Mouse (Mus musculus): ENCODE measurements at regions not wholly inside any gene's neighbourhood (a gene's known extent, or its start where the extent isn't known, plus 50 kb on each side); places are given as distances from the start of the nearest gene placed in this dataset.

DNA sequence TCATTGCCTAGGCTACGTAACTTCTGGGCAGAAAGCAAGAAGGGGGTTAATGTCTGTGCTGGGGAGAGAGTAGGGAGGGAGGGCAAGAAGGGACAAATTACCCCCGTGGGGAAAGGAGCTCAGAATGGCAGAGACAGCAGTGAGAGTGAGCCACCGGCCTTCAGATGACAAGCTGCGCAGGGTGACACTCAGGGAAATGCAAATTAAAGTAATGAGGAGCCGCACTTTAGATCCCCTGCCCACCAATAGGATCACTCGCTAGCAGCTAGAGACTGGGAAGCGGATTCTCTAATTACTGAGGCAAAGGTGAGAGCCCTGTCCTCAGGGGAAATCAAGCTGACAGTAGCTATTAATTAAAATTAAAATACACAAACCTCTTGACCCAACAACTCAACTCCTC lies 202.5 kb downstream of the Arhgef10l start:
- no peak for DNase-seq (ENCODE audit: low spot score in 2 of 2)

DNA sequence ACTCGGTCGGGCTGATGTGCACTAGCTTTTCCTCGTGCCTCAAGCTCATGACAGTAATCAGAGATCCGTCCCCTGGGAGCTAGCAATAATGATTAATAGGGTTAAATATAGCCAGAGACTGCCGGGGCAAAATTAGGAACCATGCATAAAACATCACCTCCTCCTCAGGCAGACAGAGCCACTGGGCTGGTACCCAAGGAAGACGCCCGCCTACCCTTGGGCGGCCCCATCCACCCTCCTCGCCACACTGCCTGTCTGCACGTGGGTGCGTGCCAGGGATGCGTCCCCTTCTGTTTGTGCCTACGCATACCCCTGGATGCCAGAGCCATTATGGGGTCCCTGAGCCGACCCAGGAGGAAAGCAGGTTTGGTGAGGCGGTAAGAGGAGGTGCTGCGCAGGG lies 204.5 kb downstream of the Arhgef10l start:
- DNase-seq (ENCODE audit: low spot score in 2 of 2): no peak

DNA sequence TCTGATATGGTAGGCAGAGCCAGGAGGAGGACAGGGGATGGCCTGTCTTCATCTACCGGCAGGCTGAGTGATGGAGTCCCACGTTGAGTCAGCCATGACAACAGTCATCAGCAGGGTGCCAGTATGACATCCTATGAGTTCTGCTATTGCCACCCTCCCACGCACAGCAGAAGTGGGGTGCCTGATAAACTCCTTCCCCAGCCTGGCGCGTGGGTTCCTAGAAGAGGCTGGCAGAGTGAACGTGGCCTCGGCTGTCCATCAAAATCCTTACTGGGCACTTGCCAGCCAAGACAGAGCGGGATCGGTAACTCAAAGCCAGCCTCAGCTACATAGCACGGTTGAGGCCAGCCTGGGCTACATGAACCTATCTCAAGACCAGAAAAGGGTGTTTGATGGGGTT lies 202.5 kb upstream of the Igsf21 start:
- no peak for DNase-seq (ENCODE audit: low spot score in 2 of 2)

GRCm38 (mm10) chr4:140446455-140446854 lies 199.9 kb upstream of the Igsf21 start:
- no peak for DNase-seq (ENCODE audit: low spot score in 2 of 2)

- DNase-seq (ENCODE audit: low spot score in 2 of 2): no peak
These were observed 199.3 kb upstream of the Igsf21 start for GRCm38 (mm10) chr4:140445931-140446330.

- no peak for DNase-seq (ENCODE audit: low spot score in 2 of 2)
These were observed 196.6 kb upstream of the Igsf21 start for GRCm38 (mm10) chr4:140443221-140443620.

GRCm38 (mm10) chr4:140441805-140442204 lies 195.2 kb upstream of the Igsf21 start:
- DNase-seq (ENCODE audit: low spot score in 2 of 2): no peak

- peak in 1 of 2 experiments; percentile 44 for DNase-seq (ENCODE audit: low spot score in 2 of 2)
These were observed 193.3 kb upstream of the Igsf21 start for GRCm38 (mm10) chr4:140439856-140440255.

- no peak for DNase-seq (ENCODE audit: low spot score in 2 of 2)
These were observed 189.4 kb upstream of the Igsf21 start for GRCm38 (mm10) chr4:140436030-140436429.

DNA sequence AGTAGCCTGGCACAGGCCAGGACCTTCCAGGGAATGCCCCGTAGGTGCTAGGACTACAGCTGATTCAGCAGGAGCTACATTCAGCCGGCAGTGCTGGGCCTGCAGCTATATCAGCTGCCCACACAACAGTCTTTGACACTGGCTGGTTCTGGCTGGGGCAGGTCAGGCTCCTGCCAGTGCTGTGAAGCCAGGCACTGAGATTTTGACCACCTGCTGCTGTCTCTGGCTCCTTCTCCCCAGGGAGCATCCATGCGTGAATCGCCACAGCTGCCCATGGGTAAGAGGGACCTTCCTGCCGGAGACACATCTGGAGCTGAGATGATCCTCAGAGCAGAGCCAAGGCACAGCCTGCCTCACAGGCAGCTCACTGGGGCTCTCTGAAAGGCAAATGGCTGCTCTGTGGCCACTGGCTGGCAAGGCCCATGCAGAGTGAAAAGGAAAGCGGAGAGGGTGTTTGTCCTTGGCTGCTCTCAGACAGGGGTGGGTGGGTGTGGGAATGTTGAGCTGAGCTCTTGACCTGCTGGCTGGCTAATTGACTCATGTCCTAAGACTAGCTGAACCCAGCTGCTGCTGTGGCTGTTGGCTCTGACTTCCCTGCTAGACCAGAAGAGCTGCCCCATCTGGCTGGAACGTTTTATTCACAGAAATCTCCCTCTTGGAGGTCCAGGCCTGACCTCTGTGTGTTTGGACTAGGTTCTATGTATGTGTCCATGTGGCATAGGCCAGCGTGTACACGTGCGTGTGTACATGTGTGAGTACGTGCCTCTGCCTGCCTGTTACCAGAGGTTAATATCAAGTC lies 187.4 kb upstream of the Igsf21 start:
- DNase-seq (ENCODE audit: low spot score in 2 of 2): peak in 1 of 2 experiments; percentile 41

DNA sequence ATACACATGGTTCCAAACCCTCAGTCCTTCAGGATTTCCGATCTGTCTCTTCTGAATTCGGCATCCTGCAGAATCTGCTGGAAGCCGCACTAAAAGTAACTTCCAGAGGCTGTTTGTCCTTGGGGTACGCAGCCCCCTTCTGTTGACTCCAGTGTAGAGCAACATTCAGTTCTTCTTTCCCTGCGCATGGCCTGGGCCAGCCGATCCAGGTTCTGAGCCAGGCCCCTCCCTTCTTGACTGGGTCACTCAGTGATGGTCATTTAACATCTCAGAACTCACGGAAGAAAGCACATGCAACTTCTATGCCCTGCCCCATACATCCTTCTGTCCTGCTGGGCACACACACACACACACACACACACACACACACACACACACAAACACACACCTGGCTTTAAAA lies 185.5 kb upstream of the Igsf21 start:
- no peak for DNase-seq (ENCODE audit: low spot score in 2 of 2)

DNA sequence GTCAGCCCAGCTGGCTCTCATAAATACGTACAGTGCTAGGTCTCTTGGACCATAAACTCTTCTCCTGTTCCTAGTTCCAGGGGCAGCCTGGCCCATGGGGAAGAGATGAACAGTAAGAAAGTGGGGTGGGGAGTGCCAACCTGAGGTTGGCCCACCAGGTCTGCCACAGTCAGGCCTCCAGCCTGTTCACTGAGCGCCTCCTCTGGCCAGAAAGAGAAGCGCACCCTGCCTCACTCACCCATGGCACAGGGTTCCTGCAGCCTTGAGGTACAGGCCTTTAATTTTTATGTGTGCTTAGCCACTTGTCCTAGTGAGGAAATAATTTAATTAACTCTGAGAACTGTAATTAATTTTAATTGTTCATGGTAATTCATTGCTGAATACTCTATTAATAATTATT lies 180.5 kb upstream of the Igsf21 start:
- no peak for DNase-seq (ENCODE audit: low spot score in 2 of 2)

DNA sequence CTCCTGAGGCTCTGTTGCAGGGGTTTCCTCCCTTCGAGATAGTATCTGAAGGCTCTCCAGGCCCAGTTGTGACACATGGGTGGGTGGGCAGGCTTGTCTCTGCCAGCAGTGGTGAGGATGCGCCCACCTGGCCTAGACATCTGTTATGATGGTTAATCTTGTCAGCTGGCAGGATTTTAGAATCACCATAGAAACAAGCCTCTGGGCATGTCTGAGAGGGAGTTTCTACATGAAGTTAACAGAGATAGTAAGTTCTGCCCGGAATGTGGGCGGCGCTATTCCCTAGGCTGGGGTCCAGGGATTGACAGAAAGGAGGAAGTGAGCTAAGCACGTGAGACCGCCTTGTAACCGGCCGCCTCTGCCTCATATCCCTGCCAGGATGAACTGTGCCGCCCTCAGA lies 177.2 kb upstream of the Igsf21 start:
- DNase-seq (ENCODE audit: low spot score in 2 of 2): no peak

DNA sequence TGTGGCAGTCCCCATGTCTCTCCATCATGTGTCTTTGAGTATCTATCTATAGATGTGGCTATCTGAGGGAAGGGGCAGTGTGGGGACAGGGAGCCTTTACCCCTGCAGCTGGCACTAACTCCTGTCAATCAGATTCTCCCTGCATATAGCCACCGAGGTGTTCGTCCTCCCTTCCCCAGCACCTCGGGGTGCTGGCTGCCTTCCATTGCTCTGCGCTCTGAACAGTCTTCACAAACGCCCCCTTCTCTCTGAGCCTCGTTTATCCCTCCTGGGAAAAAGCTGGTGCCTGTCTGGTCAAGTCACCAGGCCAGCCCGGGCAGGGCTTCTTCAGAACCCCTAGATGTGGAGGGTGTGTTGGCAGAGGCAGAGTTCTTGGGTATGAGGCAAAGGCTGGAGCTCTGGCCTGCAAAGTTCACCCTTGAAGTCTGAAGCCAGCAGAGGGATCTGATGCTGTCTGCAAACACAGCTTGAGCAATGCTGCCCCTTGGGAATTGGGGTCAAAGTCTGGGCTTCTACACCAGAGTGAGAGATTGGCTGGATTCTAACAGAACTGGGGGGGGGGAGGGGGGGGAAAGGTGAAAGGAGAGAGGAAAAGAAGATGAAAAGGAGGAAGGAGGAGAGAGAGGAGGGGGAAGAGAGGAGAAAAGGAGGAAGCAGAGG lies 175.5 kb upstream of the Igsf21 start:
- peak in 1 of 2 experiments; percentile 11 for DNase-seq (ENCODE audit: low spot score in 2 of 2)

DNA sequence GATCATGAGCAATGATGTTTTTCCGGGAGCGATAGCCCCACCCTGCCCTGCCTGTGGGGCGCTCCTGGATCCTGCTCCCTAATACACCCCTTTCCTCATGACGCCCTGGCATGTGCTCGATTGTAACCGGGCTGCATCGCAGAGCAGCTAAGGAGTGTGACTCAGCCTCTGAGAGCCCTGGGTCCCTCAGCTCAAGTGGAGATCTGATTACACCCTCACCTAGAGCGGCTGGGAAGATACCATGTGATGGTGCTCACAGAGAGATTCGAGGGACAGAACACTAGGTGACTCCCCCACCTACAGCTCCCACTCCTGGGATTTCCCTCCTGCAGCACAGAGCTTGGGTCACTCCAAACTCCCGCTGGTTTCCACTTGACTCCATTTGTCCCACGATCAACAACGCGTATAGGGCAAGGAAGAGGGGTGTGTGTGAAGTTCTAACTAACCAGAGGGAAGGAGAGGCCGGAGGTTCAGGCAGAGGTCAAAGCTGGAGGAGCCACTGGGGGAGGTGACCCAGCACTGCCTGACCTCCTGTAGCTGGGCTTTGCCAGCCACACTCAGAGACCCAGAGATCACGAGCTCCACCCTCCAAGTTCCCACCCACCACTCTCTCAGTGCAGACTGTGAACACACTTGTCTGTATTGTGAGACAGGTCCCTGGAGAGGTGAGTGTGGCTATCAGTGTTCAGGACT lies 173.3 kb upstream of the Igsf21 start:
- DNase-seq (ENCODE audit: low spot score in 2 of 2): no peak

DNA sequence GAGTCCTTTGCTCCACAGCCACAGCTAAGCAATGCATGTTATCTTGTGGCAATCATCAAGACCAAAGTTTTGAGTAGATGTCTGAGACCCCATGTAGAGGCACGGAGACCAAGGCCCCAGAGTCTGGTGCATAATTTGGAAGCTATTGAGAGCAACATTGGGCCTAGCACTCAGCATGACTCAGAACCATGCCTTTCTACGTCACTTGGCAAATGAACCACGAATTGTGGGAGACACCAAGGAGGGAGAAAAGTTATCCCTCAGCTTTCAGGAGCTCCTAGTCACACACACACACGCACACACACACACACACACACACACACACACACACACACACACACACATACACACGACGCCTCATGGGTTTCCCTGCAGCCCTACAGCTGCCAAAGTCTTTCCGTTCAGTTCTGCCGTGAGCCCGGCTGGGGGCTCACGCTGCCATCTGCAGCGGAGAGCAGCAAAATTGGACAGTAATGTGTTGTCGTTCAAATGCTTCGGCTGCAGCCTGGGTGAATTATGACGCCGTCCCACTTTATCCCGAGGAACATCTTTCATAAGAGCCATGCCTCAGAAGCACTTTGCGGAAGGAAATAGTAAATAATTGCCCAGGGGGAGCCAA lies 165.8 kb upstream of the Igsf21 start:
- no peak for DNase-seq (ENCODE audit: low spot score in 2 of 2)

GRCm38 (mm10) chr4:140408446-140408845 lies 161.9 kb upstream of the Igsf21 start:
- no peak for DNase-seq (ENCODE audit: low spot score in 2 of 2)

DNA sequence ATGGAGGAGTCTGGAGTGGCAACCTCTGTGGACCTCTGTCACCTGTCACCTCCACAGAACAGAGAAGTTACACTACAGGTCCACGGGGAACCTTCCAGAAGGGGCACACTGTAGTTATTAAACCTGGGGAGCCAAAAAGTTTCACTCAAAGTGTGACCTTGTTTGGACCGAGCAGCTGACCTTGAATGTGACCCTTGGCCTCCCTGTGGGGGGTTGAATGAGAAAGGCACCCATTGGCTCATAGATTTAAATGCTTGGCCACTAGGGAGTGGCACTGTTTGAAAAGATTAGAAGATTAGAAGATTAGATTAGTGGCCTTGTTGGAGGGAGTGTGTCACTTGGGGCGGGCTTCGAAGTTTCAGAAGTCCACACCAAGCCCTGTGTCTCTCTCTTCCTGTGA lies 160.3 kb upstream of the Igsf21 start:
- DNase-seq (ENCODE audit: low spot score in 2 of 2): no peak

DNA sequence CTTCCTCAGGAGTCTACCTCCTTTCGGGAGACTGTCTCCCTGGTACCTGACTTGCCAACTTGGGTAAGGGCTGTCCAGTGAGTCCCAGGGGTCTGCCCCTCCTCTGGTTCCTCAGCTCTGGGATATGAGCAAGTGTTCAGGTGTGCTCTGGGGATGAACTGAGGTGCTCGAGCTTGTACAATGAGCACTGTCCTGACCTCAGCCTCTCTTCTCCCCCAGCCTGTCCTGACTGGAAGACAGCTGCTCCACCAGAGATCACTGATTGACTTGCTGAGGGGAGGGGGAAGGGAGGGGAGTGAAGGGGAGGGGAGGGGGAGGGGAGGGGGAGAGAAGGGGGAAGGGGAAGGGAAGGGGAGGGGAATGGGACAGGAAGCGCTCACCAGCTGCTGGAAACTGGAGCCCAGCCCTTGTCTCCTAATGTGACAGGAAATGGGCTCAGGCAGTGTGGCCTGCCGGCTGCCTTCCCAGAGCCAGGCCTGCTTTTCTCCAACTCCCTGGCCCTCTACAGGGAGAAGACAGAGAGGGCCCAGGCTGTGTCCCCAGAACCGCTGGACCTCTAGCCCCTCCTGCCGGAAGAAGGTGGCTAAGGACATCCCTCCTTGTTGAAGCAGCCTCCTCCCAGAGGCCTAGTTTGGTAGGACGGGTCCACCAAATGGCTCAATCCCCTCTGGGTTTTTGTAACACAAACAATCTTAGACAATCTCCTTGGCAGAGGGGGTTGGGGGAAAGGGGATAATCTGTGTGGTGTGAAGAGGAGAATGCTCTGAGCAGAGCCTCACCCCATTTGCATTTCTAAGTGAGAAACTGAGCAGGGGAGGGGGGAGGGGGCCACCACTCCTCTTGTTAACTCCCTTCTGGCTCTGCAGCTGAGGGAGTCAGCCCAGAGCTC lies 159.7 kb upstream of the Igsf21 start:
- no peak for DNase-seq (ENCODE audit: low spot score in 2 of 2)

- no peak for DNase-seq (ENCODE audit: low spot score in 2 of 2)
These were observed 158.8 kb upstream of the Igsf21 start for GRCm38 (mm10) chr4:140405427-140405826.

- DNase-seq (ENCODE audit: low spot score in 2 of 2): no peak
These were observed 156.5 kb upstream of the Igsf21 start for GRCm38 (mm10) chr4:140403128-140403527.
